Mouse (Mus musculus): ENCODE measurements around the gene Adsl. TPM values are rescaled to one million over a fixed set of nuclear protein-coding genes. Genes with fewer than 3 reads are reported as not detected.

Adsl gene
- total RNA-seq, 2 experiments from 2014 or later: 22.8 to 28.3 TPM

GRCm38 (mm10) chr15:80996090-80996835 lies 48.0 kb downstream of the Adsl start:
- DNase-seq (ENCODE audit: low spot score in 2 of 2): no peak
- intact Hi-C loops (cut with DNase I): loop anchor here (1.0 kb wide), 1 partner anchor 13 kb away; no protein-coding TSS in a partner anchor

- intact Hi-C loops (cut with DNase I): no loop called here
Observed at GRCm38 (mm10) chr15:80997077-80997476, 48.8 kb downstream of the Adsl start.

GRCm38 (mm10) chr15:81000419-81001138 lies 52.3 kb downstream of the Adsl start:
- intact Hi-C loops (cut with DNase I): no loop called here
- DNase-seq (ENCODE audit: low spot score in 2 of 2): no peak

More at GRCm38 (mm10) chr15:80997077-80997476, 48.8 kb downstream of the Adsl start:
- no peak for DNase-seq (ENCODE audit: low spot score in 2 of 2)

- intact Hi-C loops (cut with DNase I): no loop called here
- DNase-seq (ENCODE audit: low spot score in 2 of 2): no peak
Observed at GRCm38 (mm10) chr15:81006127-81006735, 57.9 kb downstream of the Adsl start.

GRCm38 (mm10) chr15:81007339-81007738 lies 59.0 kb downstream of the Adsl start:
- DNase-seq (ENCODE audit: low spot score in 2 of 2): no peak
- intact Hi-C loops (cut with DNase I): no loop called here

GRCm38 (mm10) chr15:81007905-81008304 lies 59.6 kb downstream of the Adsl start:
- intact Hi-C loops (cut with DNase I): no loop called here

GRCm38 (mm10) chr15:81008689-81009123 lies 60.4 kb downstream of the Adsl start:
- intact Hi-C loops (cut with DNase I): no loop called here

More at GRCm38 (mm10) chr15:81007905-81008304, 59.6 kb downstream of the Adsl start:
- DNase-seq (ENCODE audit: low spot score in 2 of 2): no peak

GRCm38 (mm10) chr15:81010114-81010513 lies 61.8 kb downstream of the Adsl start:
- intact Hi-C loops (cut with DNase I): no loop called here

More at GRCm38 (mm10) chr15:81008689-81009123, 60.4 kb downstream of the Adsl start:
- DNase-seq (ENCODE audit: low spot score in 2 of 2): peak in 1 of 2 experiments; percentile 79

GRCm38 (mm10) chr15:81011523-81011922 lies 63.2 kb downstream of the Adsl start:
- no peak for DNase-seq (ENCODE audit: low spot score in 2 of 2)
- intact Hi-C loops (cut with DNase I): no loop called here

More at GRCm38 (mm10) chr15:81010114-81010513, 61.8 kb downstream of the Adsl start:
- no peak for DNase-seq (ENCODE audit: low spot score in 2 of 2)

GRCm38 (mm10) chr15:81012359-81012758 lies 64.1 kb downstream of the Adsl start:
- no peak for DNase-seq (ENCODE audit: low spot score in 2 of 2)
- intact Hi-C loops (cut with DNase I): no loop called here

- DNase-seq (ENCODE audit: low spot score in 2 of 2): no peak
Observed at GRCm38 (mm10) chr15:81013186-81013585, 64.9 kb downstream of the Adsl start.

GRCm38 (mm10) chr15:81015068-81015744 lies 66.9 kb downstream of the Adsl start:
- intact Hi-C loops (cut with DNase I): no loop called here

More at GRCm38 (mm10) chr15:81013186-81013585, 64.9 kb downstream of the Adsl start:
- intact Hi-C loops (cut with DNase I): no loop called here

GRCm38 (mm10) chr15:81016488-81016887 lies 68.2 kb downstream of the Adsl start:
- intact Hi-C loops (cut with DNase I): no loop called here
- DNase-seq (ENCODE audit: low spot score in 2 of 2): no peak

More at GRCm38 (mm10) chr15:81015068-81015744, 66.9 kb downstream of the Adsl start:
- peak in 1 of 2 experiments; percentile 63 for DNase-seq (ENCODE audit: low spot score in 2 of 2)

GRCm38 (mm10) chr15:81017308-81017707 lies 69.0 kb downstream of the Adsl start:
- intact Hi-C loops (cut with DNase I): no loop called here
- DNase-seq (ENCODE audit: low spot score in 2 of 2): no peak

Small RNA genes within 50 kb of the gene (microRNA-seq; reads per million reads assigned to microRNA genes)
- 12.1 to 26.9 reads per million in 2 experiments for gene Mir5113

Other genes with a start within 250 kb of the Adsl start
- gene Tnrc6b, start 237.2 kb upstream of the Adsl start, total RNA-seq (2021): 100 to 1,000 TPM; 127 to 131 TPM
- gene Sgsm3, start 29.3 kb downstream of the Adsl start, total RNA-seq (2021): 100 to 1,000 TPM in 1 of 2 experiments, 10 to 100 TPM in 1; 82.2 to 100 TPM
- 10 to 100 TPM; 58.0 to 66.8 TPM for gene Mrtfa, start 242.3 kb downstream of the Adsl start, total RNA-seq (2021)

All from left cerebral cortex, postnatal 14 days (tissue).